Mouse (Mus musculus) retina, postnatal 7 days (tissue): ENCODE data around the gene Cfl1.

Source experiments
- DNase-seq: peaks from one replicate; pipeline ENCODE4 v3.0.0-alpha.2; 2012; ENCODE audit warnings: low read depth, low spot score

Cfl1 gene

GRCm38 (mm10) chr19:5465037-5465436 is 25.2 kb upstream of the Cfl1 start:
- DNase-seq, result no peak

GRCm38 (mm10) chr19:5466916-5467500 is 23.2 kb upstream of the Cfl1 start:
- DNase-seq, result no peak

GRCm38 (mm10) chr19:5468374-5468773 is 21.9 kb upstream of the Cfl1 start, which contains the start of gene Ctsw:
TSS of gene Ctsw (minus strand) at chr19:5468507.
- DNase-seq, result no peak

- DNase-seq, result no peak
Observed at GRCm38 (mm10) chr19:5471846-5472245, 18.4 kb upstream of the Cfl1 start.

GRCm38 (mm10) chr19:5472857-5473256 is 17.4 kb upstream of the Cfl1 start:
- DNase-seq, result no peak

- DNase-seq, result peak; percentile 47
Observed at GRCm38 (mm10) chr19:5473720-5474119, 16.5 kb upstream of the Cfl1 start, which contains the start of gene Efemp2. TSS of gene Efemp2 (plus strand) at chr19:5473954.

- DNase-seq, result no peak
Observed at GRCm38 (mm10) chr19:5474281-5475068, 15.8 kb upstream of the Cfl1 start.

GRCm38 (mm10) chr19:5475069-5475714 is 15.1 kb upstream of the Cfl1 start:
- DNase-seq, result no peak

GRCm38 (mm10) chr19:5477004-5477667 is 13.1 kb upstream of the Cfl1 start:
- DNase-seq, result no peak

GRCm38 (mm10) chr19:5477668-5478300 is 12.5 kb upstream of the Cfl1 start:
- DNase-seq, result no peak

GRCm38 (mm10) chr19:5480016-5480415 is 10.2 kb upstream of the Cfl1 start:
- DNase-seq, result no peak

GRCm38 (mm10) chr19:5481398-5481797 is 8.9 kb upstream of the Cfl1 start:
- DNase-seq, result no peak

- no peak for DNase-seq
Observed at GRCm38 (mm10) chr19:5483386-5484359, 6.6 kb upstream of the Cfl1 start.

GRCm38 (mm10) chr19:5484496-5484895 is 5.8 kb upstream of the Cfl1 start:
- no peak for DNase-seq

- no peak for DNase-seq
Observed at GRCm38 (mm10) chr19:5485371-5485770, 4.9 kb upstream of the Cfl1 start.

GRCm38 (mm10) chr19:5485821-5486220 is 4.4 kb upstream of the Cfl1 start:
- DNase-seq, result no peak

GRCm38 (mm10) chr19:5486286-5486685 is 4.0 kb upstream of the Cfl1 start:
- DNase-seq, result no peak

GRCm38 (mm10) chr19:5486771-5487170 is 3.5 kb upstream of the Cfl1 start:
- no peak for DNase-seq

- DNase-seq, result peak; percentile 81
Observed at GRCm38 (mm10) chr19:5487768-5488550, 2.3 kb upstream of the Cfl1 start, which contains the start of gene Mus81. TSS of gene Mus81 (minus strand) at chr19:5488402.
